Mouse (Mus musculus) cerebellum, postnatal 36 days (tissue): ENCODE measurements at regions not wholly inside any gene's neighbourhood (a gene's known extent, or its start where the extent isn't known, plus 50 kb on each side); places are given as distances from the start of the nearest gene placed in this dataset.

Experiments used
- DNase-seq, 2 experiments: peaks; one replicate each; pipeline ENCODE4 v3.0.0; 2021 to 2022; ENCODE audit warnings: mixed read lengths in 2 of 2

DNA sequence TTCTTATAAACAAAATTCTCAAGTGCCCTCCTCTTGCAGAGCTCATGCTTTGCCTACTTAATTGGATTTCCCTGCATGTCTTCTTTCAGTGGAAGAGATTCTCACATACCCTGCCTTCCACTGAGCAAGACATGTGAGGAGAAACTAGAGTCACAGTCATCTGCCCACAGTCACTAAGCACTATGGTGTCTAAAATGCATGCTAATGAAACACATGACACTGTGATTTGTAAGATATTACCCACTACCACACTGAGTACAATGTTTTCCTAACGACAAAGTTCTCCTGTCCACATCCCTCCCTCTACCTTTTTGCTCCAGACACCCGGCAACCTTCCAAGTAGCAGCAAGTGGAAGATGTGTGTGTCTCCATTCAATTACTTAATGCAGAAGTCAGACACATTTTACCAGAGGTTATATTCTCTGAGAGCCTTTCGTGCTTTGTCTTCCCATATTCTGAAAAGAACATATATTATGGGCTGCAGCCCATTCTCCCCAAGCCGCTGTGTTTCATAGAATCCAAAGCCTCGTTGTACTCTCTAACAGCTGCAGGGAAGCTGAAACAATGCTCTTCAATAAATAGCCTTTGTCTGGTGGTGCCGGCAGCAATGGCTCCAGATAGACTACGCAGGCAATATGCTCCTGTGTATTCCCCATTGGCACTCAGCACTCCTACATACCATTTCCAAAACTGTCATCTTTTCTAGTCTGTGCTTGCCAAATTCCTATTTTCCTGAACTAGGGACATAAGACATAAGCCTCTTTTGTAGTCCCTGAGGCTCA, 670.7 kb downstream of the Poteg start:
- no peak for DNase-seq

DNA sequence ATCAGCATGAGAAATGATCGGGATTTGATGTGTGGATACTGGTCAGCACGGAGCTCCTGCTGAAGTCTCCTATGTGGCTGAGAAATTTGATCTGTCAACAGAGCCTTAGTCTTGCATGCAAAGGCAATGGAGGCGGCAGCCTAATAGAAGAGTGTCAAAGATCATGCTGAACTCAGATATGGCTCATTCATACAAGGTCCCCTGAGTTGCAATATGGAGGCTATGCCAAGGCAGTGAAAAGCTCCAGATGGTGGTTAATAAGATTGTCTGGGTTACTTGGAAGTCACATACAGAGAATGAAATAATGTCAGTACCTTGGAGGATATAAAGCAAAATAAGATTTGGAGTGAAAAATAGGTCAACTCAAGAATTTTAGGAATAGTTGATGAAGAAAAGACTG, 677.6 kb downstream of the Poteg start:
- no peak for DNase-seq

DNA sequence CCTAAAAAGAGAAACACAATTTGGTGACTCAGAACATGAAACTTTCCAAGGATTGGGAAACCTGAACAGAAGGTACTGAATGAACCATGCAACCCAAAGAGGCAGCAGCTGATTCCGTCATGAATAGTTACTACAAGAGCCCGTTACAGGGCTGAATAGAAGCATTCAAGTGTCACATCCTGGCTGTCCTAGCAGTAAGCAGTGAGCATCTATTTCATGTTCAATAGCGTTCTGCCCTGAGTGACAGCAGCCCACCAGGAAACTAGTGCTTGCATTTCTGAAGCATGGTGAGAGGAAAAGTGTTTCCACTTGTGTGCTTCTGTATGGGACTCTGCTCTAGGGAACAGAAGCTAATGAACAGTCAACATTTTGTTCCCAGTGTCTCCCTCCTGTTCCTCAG, 694.4 kb downstream of the Poteg start:
- no peak for DNase-seq

DNA sequence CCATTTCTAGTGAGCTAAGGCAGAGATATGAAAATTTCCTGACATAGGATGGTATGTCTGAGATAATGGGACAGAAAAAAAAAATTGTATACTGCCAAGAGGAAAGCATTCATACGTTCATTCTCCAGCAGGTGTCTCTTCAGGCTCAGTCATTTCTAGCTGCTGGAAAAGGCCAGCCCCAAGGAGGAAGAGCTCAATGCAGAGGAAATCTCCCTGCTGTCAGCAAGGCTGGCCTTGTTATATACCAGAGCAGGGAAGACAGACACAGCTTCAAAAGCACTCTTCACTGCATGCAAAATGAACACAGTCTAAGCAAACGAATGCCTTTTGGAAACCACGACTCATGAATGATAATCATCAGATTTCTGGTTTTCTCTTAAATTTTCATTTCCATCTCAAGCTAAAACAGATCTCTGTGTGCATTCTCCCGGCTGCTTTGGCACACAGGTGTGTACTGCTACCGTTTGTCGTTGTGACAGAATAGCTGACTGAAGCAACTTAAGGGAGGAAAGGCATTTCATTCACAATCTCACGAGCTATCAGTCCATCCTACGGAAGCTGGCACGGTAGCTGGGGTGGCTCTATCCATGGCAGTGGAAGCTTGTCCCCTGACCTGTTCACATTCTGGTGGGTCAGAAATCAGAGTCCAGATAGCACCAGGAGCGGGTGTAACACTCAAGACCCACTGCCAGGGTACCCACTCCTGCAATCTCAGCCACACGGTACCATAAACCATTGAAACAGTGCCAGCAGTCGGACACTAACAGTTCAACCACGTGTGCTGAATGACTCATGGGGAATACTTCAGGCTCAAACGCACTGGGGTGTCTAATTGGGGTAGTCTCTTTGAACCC, 701.4 kb downstream of the Poteg start:
- DNase-seq: peak; percentile 3 to 8

DNA sequence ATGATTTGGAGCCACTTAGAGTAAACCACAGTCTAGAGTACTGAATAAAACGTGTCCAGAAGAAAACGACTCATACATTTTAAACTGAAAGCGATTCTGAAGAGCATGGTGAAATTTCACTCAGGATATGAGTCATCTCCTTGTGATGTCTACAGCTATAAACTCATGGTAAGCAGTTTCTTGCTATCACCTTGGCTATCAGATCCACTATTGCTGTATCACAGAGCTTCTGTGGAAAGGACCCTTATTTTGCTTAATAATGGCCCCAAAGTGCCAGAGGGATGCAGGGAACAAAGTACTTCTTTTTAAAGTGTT, 701.9 kb downstream of the Poteg start:
- DNase-seq: no peak

DNA sequence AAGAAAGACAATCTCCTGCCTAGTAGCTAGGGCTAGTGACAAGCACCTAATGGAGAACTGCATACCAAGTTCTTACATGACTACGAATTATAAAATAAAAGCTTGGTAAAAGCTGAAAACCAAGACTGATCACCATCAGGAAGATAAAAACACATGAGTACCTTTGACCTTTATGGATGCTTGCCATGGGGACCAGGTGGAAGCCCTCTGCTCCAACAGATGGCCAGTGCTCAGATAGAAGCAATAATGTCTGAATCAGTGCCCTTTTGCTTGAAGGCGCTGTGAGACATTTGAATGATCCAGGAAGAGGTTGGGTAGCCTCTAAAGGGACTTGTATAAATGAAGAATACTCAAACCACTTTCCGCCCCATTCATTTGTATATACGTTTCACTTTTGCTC, 713.2 kb downstream of the Poteg start:
- no peak for DNase-seq

DNA sequence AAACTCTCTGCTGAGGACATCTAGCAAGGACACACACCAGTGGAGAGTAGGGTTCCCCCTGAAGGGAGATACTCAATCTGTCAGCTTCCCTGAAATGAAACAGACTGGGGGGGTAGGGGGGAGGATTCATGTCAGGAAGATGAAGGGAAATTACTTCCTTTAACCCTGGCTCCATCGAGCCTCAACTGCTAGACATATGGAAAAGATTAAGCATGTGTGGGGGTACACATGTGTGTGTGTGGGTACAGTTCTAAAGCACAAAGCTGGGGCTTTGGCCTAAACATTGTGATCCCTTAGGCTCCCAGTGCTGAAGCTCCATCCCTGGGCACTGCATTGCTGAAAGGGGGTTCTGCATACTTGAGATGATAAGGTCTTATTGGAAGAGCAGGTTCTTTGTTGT, 720.6 kb downstream of the Poteg start:
- no peak for DNase-seq

DNA sequence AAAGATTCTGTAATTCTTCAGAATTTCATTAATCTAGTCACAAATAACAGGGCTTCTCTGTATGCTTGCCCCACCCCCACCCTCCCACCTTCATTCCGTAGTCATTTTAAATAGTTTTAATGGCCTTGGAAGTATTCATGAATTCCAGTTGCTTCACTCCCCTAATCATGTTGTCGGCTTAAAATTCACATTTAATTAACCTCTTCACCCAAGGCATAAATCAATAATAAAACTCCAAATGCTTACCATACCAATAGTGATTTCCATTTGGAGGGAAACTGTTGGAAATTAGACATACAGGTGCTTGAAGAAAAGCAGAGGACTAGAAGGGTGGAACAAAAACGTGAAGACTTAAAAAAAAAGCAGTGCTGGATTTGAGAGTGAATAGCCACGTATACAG, 724.0 kb downstream of the Poteg start:
- DNase-seq: no peak

DNA sequence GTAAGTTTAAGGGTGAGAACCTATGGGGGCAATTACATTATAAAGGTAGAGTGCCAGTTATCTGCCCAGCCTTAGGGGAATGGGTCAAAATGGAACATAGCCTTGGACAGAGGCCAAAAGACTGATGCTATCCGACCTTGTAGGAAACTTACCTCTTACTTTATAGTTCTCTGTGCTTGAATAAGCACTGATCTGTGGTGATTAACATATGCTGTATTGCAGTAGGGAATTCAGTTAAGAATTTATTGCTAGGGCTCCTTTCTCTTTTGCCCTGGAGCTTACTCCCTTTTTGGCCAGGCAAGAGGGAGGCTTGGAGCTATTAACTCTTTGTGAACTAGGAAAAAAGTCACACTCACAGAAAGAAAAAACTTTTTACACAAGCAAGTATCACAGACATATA, 748.5 kb downstream of the Poteg start:
- no peak for DNase-seq

DNA sequence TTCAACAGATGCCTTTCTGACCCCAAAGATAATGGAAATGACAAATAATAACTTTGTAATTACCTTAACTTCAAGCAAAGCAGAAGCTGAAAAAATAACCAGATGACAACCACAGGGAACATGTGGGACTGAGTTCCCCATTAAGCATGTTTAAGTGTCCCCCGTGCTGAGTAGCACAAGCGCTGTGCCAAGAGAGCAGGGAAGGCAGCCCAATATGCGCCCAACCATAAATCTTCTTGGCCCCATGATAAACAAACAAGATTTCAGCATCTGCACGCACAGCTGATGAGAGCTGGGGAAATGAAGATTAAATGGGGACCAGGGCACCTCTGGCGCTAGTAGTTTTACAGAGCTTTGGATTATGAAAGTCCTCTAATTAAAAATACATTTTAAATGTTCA, 788.1 kb downstream of the Poteg start:
- DNase-seq: no peak

DNA sequence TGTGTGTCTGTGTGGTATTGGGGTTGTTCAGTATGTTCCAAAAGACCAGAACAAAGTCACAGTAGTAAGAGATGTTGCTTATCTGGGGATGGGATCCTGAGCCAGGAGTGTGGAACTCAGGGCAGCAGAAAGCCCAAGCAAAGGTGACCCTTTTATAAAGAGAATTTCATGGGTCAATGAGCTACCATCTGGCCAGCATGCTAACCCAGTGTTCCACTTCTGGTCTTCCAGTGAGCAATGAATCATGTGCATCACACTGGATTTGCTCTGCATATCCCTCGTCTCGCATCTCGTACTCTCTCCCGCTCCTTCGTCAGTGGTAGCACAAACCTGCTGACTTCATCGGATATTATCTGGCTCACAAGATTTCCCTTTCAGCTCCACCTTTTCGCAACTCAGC, 791.9 kb downstream of the Poteg start:
- DNase-seq: no peak

DNA sequence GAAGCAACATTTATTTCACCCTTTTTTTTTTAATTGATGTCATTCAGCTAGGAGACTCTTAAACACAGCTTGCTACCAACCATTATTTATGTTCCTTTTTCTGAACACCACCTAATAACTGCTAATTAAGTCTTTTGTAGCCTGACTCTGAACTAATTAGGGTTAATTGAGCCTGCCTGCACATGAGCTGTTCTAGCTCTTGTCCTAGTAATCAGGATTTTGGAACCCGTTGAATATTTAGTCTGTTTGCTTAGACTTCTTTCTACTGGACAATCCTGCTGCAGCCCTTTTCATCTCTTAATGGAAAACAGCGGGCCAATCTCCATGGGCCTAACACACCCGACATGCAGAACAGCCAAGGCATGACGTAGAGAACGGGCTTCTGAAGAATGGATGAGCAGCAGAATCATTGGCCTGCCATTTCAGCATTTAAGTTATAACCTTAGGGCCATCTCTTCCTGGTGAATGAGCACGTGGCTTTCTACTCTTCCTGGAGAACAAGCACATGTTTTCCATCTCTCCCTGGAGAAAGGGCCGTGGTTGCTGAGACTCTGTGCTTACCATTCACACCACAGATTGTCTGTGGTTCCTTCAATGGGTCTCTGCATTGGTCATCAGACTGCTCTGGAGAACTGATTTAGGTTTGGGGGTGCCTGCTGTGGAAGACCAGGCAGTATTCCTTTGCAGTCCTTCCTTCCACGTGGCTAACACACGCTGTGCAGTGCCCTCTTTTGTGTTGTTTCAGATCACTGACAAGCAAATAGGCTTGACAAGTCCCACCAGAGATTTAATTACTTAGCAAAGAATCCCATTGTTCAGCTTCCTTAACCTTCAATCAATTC, 805.1 kb downstream of the Poteg start:
- DNase-seq: no peak

DNA sequence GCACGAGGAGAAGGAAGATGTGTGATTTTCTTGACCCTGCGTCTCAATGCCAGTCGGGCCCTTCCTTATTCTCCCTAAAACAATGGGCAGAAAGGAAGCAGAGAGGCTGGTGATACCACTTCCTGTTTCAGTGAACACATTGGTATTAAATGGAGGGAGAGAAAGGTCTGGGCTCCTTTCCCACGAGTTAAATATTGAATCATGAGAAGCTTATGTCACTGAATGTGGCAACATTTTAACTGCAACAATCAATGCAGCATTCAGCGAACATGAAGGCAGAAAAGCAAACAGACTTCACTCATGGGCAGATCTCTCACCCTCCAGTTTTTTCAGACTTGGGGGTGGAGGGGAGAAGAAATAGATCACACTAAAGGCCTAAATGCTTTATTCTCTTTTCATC, 819.8 kb downstream of the Poteg start:
- DNase-seq: no peak

DNA sequence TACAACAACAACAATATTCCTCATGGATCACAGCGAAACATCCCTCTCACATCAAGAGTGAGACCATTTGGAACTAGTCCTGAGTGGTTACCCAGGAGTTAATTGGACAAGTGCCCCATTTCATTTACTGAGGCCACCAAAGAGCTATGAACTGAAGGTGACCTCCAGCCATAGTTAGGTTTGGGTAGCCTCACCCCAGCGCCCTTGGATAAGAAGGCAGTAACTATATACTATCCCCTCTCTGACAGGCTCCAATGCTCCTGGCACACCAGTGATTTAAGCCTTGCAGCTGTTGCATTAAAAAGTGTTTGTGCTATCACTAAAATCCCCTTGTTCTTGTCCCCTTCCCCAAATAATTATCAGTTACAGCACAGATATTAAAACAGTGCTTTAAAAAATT, 836.8 kb downstream of the Poteg start:
- DNase-seq: no peak

DNA sequence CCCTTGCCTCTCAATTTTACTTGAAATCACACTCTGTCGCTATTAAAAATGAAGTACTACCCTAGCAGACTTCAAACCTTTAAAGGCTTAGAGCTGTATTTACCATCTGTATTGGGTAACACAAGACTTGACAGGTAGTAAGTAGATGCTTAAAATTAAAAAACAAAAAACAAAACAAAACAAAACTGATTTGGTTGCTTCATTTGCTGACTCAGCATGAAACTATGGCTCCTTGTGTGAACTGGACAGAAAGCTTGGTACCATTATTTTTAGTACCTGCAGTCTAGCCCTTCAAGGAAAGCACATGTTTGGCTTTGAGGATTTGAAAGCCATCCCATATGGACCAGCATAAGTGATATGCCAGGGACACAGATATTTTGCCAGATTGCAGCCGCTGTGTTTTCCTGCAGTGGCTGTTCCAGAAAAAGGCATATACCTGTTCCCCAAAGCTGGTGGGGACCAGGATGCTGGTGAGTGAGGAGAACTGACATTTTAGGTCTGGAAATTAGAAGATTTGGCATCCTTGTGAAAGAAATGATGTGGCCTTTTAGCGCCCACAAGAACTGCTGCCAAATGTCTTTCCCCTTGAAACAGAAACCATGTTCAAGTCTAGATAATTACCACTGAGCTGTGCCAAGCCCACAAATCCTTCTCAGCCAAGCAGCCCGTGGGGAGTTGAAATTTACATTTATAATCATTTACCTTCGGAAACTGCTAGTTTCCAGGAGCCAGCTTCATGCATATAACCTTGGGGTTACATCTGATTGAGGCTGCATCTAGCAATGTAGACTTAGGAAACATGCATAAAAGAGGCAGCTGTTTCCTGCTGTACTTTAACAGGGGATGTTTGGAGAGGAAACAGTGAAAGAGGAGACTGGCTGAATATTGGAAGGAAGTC, 851.7 kb downstream of the Poteg start:
- peak in 1 of 2 experiments; percentile 4 for DNase-seq

DNA sequence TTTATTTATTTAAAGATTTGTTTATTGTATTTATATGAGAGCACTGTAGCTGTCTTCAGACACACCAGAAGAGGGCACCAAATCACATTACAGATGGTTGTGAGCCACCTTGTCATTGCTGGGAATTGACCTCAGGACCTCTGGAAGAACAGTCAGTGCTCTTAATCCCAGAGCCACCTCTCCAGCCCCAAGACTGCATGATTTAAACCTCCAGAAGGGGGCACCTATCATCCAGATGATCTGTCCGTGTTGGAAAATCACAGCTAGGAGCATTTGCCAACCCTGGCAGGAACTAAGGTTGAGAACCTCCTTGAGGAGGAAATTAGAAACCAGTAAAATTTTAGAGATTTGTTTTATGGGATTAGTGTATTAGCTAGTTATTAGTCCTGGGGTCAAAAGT, 869.6 kb downstream of the Poteg start:
- DNase-seq: no peak

DNA sequence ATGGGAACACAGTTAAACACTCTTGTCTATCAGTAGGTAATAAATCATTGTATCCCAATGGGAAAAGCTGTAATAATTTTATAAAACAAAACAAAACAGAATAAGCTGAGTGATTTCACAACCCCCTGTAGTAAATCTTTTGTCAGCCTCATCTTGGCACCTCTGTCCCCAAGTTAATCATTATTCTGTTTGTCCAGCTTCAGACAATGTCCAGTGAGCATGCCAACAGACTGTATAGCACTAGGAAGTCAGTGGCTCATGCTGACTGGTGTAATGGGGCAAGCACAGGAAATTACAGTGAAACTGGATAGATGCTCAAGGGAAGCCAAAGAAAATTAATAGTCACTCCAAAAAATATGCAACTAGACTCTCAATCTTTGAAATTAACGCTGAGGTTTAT, 885.9 kb downstream of the Poteg start:
- DNase-seq: no peak

DNA sequence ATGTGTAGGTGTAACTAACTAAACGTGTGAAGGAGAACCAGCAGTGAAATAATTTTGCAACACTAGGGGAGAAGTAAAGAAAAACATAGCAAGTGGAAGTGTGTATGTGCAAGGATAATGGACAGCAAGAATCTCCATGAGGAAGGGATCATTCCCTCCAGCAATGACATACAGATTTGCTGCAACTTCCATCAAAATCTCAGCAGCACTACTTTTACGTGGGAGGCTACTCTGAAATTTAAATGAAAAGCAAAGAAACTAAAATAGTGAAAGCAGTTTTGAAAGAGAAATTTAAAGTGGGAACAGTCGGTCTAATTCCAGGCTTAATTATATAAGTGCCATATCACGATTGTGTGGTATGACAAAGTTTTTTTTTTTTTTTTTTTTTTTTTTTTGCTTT, 890.0 kb downstream of the Poteg start:
- DNase-seq: no peak

DNA sequence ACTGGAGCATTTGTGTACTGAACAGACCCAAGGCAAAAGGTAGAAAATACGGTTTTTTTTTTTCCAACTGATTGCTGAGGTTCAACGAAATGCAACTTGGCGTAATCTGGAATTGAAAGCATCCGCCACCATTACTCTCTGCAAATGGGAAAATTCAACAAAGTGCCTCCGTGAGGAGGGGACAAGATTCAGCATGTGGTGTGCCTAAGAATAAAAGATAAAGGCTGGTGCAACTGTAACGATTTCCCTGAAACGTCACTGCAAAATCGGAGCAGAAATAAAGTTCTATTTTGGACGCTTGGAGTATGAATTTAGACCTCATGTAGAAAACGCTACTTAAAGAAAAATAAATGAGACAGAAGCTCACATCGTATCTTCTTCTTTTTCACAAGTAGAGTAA, 893.8 kb downstream of the Poteg start:
- no peak for DNase-seq

DNA sequence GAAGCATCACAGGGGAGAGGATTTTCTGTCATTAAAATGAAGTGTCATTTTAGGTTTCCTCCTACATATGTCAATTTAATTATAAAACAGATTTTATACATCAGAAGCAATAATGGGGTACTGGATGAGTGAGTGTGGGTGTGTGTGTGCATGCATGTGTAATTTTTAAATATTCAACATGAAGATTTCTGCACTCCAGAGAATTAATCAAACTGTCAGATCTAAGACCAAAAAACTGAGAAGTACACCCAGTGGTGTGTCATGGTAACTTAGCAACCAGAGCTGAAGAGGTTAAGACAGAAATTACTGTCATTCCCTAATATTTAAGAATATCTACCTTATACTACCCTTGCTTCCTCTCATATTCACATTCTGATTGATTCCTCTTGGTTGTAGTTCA, 919.0 kb downstream of the Poteg start:
- DNase-seq: no peak

DNA sequence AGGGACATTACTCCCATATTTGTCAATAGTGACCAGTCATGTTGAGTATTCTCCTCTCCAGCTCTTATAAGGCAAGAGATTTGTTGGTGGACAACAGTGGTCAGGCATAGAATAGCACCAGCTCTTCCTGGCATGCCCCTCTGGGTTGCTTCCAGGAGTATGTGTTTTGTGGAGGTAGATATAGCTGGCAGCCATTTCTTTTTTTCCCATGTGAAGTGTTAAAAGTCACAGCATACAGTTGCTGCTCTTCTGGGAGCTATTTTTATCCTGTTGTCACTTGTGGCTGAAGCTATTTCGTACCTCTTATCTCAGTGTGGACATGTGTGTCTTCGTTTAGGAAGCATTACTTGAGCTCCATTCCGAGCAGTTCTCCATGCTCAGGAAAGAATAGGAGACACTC, 919.9 kb downstream of the Poteg start:
- DNase-seq: no peak

DNA sequence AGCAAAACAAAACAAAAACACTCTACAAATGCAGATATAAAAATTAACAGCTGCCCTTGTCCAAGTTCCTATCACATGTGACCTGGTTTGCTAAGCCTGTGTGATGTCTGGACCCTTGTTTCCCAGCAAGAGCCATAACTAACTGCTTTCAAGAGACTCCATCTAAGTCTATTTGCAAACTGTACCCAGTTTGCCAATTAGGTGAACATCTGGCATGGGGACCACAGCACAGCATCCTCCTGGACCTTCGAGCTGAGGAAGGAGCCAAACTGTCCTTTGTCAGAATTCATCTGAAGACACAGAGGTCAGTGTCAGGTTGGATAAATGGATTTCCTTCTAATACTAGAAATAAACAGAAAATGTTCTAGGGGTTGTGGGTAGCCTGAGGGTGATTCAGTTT, 924.3 kb downstream of the Poteg start:
- DNase-seq: no peak

DNA sequence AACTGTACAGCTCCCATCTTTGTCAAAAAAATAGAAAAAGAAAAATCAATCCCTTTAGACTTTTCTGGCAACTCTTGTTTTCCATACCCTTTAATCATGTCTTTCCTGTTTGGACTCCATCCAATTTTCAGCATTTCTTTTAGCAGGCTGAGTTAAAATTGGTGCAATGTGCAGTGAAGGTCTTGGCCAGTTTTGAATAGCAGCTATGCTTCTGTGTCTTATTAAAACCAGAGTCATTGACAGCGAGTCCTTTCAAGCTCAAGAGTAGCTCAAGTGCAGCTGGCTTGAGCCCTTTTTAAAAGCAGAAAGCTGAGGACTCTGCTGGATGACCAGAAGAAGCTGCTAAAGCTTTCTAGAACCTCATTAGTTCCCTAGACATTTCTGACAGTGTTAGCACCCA, 952.7 kb downstream of the Poteg start:
- no peak for DNase-seq
